Mouse (Mus musculus): ENCODE measurements at regions not wholly inside any gene's neighbourhood (a gene's known extent, or its start where the extent isn't known, plus 50 kb on each side); places are given as distances from the start of the nearest gene placed in this dataset.

- no peak overlapping the region for H3K4me3 ChIP-seq (replicated peaks)
- H3K9me3 ChIP-seq = no peaks in the 10 kb centered on the region
- no peak for ATAC-seq (ENCODE audit: insufficient read depth, low FRiP score, low read depth)
- H3K4me1 ChIP-seq = no peaks in the 10 kb centered on the region
- WGBS = 62% methylated on average over 8 of the region's 8 CpGs
- H3K4me2 ChIP-seq = no peak overlapping the region
- no peaks in the 10 kb centered on the region for H3K27me3 ChIP-seq (replicated peaks)
- no peak overlapping the region for H3K9ac ChIP-seq
- no peak overlapping the region for H3K27ac ChIP-seq
- H3K36me3 ChIP-seq = no peaks in the 10 kb centered on the region
Observed at GRCm38 (mm10) chr4:125765171-125765570, 259.2 kb upstream of the Csf3r start.

- no peak overlapping the region for H3K27ac ChIP-seq
- no peaks in the 10 kb centered on the region for H3K9me3 ChIP-seq
- no peaks in the 10 kb centered on the region for H3K36me3 ChIP-seq
- H3K27me3 ChIP-seq (replicated peaks) = 0 out of 2 replicates have a peak, but pooled peaks cover 4% of the 10 kb centered on the region
- no peak for ATAC-seq (ENCODE audit: insufficient read depth, low FRiP score, low read depth)
- no peaks in the 10 kb centered on the region for H3K4me1 ChIP-seq
- no peak overlapping the region for H3K4me3 ChIP-seq (replicated peaks)
- no peak overlapping the region for H3K4me2 ChIP-seq
- WGBS = 72% methylated on average over 4 of the region's 4 CpGs
- no peak overlapping the region for H3K9ac ChIP-seq
Observed at GRCm38 (mm10) chr4:125777126-125777525, 247.2 kb upstream of the Csf3r start.

GRCm38 (mm10) chr4:125780113-125780512, 244.2 kb upstream of the Csf3r start:
- Histone ChIP-seq H3K27me3 (replicated peaks) (0 out of 2 replicates have a peak, but pooled peaks cover 4% of the 10 kb centered on the region), H3K4me1 (no peaks in the 10 kb centered on the region), H3K4me3 (replicated peaks) (no peak overlapping the region), H3K4me2 (no peak overlapping the region), H3K36me3 (no peaks in the 10 kb centered on the region), H3K9ac (no peak overlapping the region), H3K27ac (no peak overlapping the region), H3K9me3 (no peaks in the 10 kb centered on the region)
- ATAC-seq (ENCODE audit: insufficient read depth, low FRiP score, low read depth) = no peak
- 41% methylated on average over 4 of the region's 4 CpGs for WGBS

GRCm38 (mm10) chr4:125780921-125781487, 243.3 kb upstream of the Csf3r start:
- Histone ChIP-seq H3K27ac (no peak overlapping the region), H3K4me3 (replicated peaks) (no peak overlapping the region), H3K9me3 (no peaks in the 10 kb centered on the region), H3K4me2 (no peak overlapping the region), H3K27me3 (replicated peaks) (0 out of 2 replicates have a peak, but pooled peaks cover 4% of the 10 kb centered on the region), H3K36me3 (no peaks in the 10 kb centered on the region), H3K4me1 (no peaks in the 10 kb centered on the region), H3K9ac (no peak overlapping the region)
- ATAC-seq (ENCODE audit: insufficient read depth, low FRiP score, low read depth) = no peak
- WGBS = 11% methylated on average over 12 of the region's 12 CpGs

- H3K4me3 ChIP-seq (replicated peaks) = no peak overlapping the region
- H3K9me3 ChIP-seq = no peaks in the 10 kb centered on the region
- H3K9ac ChIP-seq = no peak overlapping the region
- 0 out of 2 replicates have a peak, but pooled peaks cover 4% of the 10 kb centered on the region for H3K27me3 ChIP-seq (replicated peaks)
- no peaks in the 10 kb centered on the region for H3K4me1 ChIP-seq
- no peak for ATAC-seq (ENCODE audit: insufficient read depth, low FRiP score, low read depth)
- no peaks in the 10 kb centered on the region for H3K36me3 ChIP-seq
- no peak overlapping the region for H3K4me2 ChIP-seq
- H3K27ac ChIP-seq = no peak overlapping the region
- WGBS = 76% methylated on average over 3 of the region's 3 CpGs
Observed at GRCm38 (mm10) chr4:125782346-125782745, 242.0 kb upstream of the Csf3r start.

GRCm38 (mm10) chr4:125786083-125786482, 238.3 kb upstream of the Csf3r start:
- H3K36me3 ChIP-seq = no peaks in the 10 kb centered on the region
- no peak overlapping the region for H3K4me2 ChIP-seq
- H3K27ac ChIP-seq = no peak overlapping the region
- no peak overlapping the region for H3K9ac ChIP-seq
- no peaks in the 10 kb centered on the region for H3K4me1 ChIP-seq
- WGBS = 31% methylated on average over 3 of the region's 3 CpGs
- H3K4me3 ChIP-seq (replicated peaks) = no peak overlapping the region
- ATAC-seq (ENCODE audit: insufficient read depth, low FRiP score, low read depth) = no peak
- 0 out of 2 replicates have a peak, but pooled peaks cover 4% of the 10 kb centered on the region for H3K27me3 ChIP-seq (replicated peaks)
- H3K9me3 ChIP-seq = no peaks in the 10 kb centered on the region

- Histone ChIP-seq H3K36me3 (no peaks in the 10 kb centered on the region), H3K9me3 (no peaks in the 10 kb centered on the region), H3K4me1 (no peaks in the 10 kb centered on the region), H3K27ac (no peak overlapping the region), H3K4me3 (replicated peaks) (no peak overlapping the region), H3K4me2 (no peak overlapping the region), H3K27me3 (replicated peaks) (no peaks in the 10 kb centered on the region), H3K9ac (no peak overlapping the region)
- no peak for ATAC-seq (ENCODE audit: insufficient read depth, low FRiP score, low read depth)
- WGBS = 69% methylated on average over 4 of the region's 4 CpGs
Observed at GRCm38 (mm10) chr4:125794679-125795078, 229.7 kb upstream of the Csf3r start.

- H3K9ac ChIP-seq = no peak overlapping the region
- H3K4me1 ChIP-seq = no peaks in the 10 kb centered on the region
- ATAC-seq (ENCODE audit: insufficient read depth, low FRiP score, low read depth) = no peak
- no peaks in the 10 kb centered on the region for H3K36me3 ChIP-seq
- no peaks in the 10 kb centered on the region for H3K9me3 ChIP-seq
- H3K27me3 ChIP-seq (replicated peaks) = no peaks in the 10 kb centered on the region
- no peak overlapping the region for H3K4me3 ChIP-seq (replicated peaks)
- WGBS = 79% methylated on average over 4 of the region's 4 CpGs
- H3K4me2 ChIP-seq = no peak overlapping the region
- H3K27ac ChIP-seq = no peak overlapping the region
Observed at GRCm38 (mm10) chr4:125807923-125808322, 216.4 kb upstream of the Csf3r start.

GRCm38 (mm10) chr4:125809446-125810108, 214.8 kb upstream of the Csf3r start:
- Histone ChIP-seq H3K4me3 (replicated peaks) (no peak overlapping the region), H3K9ac (no peak overlapping the region), H3K36me3 (no peaks in the 10 kb centered on the region), H3K27ac (no peak overlapping the region), H3K4me1 (no peaks in the 10 kb centered on the region), H3K9me3 (no peaks in the 10 kb centered on the region), H3K4me2 (no peak overlapping the region), H3K27me3 (replicated peaks) (no peaks in the 10 kb centered on the region)
- ATAC-seq (ENCODE audit: insufficient read depth, low FRiP score, low read depth) = no peak
- 16% methylated on average over 9 of the region's 9 CpGs for WGBS

- Histone ChIP-seq H3K27me3 (replicated peaks) (no peaks in the 10 kb centered on the region), H3K9me3 (no peaks in the 10 kb centered on the region), H3K9ac (no peak overlapping the region), H3K4me2 (no peak overlapping the region), H3K4me3 (replicated peaks) (no peak overlapping the region), H3K27ac (no peak overlapping the region), H3K36me3 (no peaks in the 10 kb centered on the region), H3K4me1 (no peaks in the 10 kb centered on the region)
- no peak for ATAC-seq (ENCODE audit: insufficient read depth, low FRiP score, low read depth)
- 53% methylated on average over 8 of the region's 8 CpGs for WGBS
Observed at GRCm38 (mm10) chr4:125810247-125810646, 214.1 kb upstream of the Csf3r start.

- Histone ChIP-seq H3K27me3 (replicated peaks) (no peaks in the 10 kb centered on the region), H3K9ac (no peak overlapping the region), H3K4me1 (no peaks in the 10 kb centered on the region), H3K9me3 (no peaks in the 10 kb centered on the region), H3K4me2 (no peak overlapping the region), H3K27ac (no peak overlapping the region), H3K36me3 (no peaks in the 10 kb centered on the region), H3K4me3 (replicated peaks) (no peak overlapping the region)
- ATAC-seq (ENCODE audit: insufficient read depth, low FRiP score, low read depth) = no peak
- 84% methylated on average over 12 of the region's 12 CpGs for WGBS
Observed at GRCm38 (mm10) chr4:125814311-125814710, 210.0 kb upstream of the Csf3r start.

- WGBS = 43% methylated on average over 3 of the region's 3 CpGs
- no peak overlapping the region for H3K4me2 ChIP-seq
- no peaks in the 10 kb centered on the region for H3K4me1 ChIP-seq
- H3K4me3 ChIP-seq (replicated peaks) = no peak overlapping the region
- H3K27me3 ChIP-seq (replicated peaks) = no peaks in the 10 kb centered on the region; the same call in 1 of the 2 replicates
- ATAC-seq (ENCODE audit: insufficient read depth, low FRiP score, low read depth) = no peak
- no peaks in the 10 kb centered on the region for H3K36me3 ChIP-seq
- H3K27ac ChIP-seq = no peak overlapping the region
- H3K9ac ChIP-seq = no peak overlapping the region
- H3K9me3 ChIP-seq = no peaks in the 10 kb centered on the region
Observed at GRCm38 (mm10) chr4:125815276-125815675, 209.1 kb upstream of the Csf3r start.
